Mouse (Mus musculus): ENCODE results near the gene Hyls1.

Hyls1 gene

DNA sequence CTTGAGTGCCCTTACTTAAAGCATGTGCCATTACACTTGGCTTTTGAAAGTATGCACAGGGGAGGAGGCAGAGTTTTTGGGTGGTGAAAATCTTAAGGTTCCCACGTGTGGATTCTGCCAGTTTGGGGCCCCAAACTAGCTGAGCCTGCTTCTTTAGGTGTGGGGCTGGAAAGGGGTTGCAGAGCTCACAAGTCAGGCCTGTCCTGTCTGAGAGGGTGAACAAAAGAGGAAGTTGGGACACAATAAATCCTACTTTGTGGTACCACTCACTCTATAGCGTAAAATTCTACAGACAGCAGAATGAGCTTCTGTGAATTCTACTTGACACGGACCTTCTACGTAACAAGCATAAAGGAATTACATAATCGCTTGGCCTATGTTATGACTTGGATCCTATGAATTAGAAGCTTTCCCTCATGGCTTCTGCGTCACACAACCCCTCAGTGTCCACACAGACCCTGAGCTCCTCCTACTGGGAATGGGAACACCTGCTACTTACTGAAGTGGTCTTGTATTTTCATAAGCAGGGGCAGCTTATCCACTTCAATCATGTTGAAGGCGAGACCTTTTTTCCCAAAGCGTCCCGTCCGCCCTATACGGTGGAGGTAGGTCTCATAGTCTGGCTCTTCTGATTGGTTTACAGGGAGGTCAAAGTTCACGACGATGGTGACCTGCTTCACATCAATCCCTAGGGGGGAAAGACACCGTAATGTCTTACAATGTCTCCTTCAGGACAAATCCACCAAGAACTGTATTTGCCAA, 26.9 kb downstream of the Hyls1 start:
- DNase-seq: no peak

DNA sequence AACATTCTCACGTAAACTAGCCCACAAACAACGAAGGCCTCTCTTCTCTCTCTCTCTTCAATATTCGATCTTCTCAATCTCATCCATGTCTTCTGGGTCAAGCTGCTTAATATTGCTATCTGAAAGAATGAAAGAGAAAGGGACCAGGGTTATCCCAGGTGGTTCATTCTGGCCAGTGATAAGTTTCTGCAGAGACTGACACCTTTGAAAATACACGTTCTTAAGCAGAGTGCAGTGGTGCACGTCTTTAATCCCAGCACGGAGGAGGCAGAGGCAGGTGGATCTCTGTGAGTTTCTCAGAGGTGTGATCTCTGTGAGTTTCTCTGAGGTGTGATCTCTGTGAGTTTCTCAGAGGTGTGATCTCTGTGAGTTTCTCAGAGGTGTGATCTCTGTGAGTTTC, 28.3 kb downstream of the Hyls1 start:
- no peak for DNase-seq

DNA sequence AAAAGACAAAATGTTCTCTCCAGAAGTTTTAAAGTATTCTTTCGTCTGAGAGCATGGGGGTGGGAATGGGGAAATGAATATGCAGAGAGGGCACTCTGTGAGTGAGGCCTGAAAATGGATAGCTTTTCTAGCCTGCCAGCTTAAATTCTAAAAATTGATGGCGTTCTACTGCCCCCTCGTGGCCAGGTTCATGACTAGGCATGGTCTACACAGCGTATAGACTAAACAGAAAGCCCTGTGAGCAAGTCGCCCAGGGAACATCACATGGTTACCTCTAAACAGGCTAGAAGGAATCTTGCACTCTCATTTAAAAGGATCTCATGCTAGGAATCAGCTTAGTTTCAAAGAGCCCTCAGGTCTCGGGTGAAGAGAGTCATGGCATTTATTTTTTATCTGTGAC, 28.7 kb downstream of the Hyls1 start:
- DNase-seq: peak; percentile 85

DNA sequence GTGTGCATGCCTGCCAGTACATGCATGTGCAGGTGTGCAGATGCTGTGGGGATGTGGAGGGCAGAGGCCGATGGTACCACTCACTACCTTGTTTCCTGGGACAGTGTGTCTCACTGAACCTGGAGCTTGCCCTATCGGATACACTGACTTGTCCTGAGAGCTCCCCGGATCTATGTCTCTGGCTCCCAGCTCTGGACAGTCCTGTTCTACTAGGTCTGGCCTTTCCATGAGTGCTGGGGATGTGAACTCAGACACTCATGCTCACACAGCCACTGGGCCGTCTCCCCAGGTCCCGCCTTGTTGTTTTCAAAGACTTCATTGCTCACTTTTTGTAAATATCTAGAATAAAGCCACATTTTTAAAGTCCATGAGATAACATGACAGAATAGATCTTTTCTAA, 29.2 kb downstream of the Hyls1 start:
- no peak for DNase-seq

DNA sequence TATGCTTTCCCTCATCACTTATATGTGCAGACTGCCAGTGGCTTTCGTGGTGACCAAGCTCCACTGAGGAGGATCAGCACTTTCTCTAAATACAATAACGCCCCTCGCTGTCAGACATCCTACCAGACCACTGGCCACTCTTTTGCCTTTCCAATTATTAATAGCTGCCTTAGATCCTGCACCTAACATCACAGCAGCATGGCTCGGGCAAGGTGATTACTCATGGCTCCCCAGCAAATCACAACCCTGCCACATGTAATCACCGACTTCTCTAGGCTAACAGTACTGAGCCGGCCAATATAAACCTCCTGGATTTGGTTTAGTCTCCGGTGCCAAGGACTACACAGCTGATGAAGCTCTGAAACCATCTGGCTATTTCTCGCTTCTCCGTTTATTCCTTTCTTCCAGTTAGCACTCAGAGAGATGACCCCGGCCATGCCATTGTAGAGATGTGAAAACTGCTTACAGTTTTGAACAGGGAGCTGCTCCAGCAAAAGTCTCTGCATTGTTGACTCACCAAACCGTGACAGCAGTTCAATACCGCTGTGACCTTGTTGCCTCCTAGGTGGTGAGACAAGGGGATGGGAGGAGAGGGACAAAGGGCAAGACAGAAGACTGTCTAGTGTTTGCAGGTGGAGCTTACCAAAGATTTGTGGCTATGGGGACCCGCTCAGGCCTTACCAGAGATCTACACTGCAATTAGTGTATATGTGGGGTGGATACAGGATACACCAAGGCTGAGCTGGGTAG, 31.0 kb downstream of the Hyls1 start:
- no peak for DNase-seq

DNA sequence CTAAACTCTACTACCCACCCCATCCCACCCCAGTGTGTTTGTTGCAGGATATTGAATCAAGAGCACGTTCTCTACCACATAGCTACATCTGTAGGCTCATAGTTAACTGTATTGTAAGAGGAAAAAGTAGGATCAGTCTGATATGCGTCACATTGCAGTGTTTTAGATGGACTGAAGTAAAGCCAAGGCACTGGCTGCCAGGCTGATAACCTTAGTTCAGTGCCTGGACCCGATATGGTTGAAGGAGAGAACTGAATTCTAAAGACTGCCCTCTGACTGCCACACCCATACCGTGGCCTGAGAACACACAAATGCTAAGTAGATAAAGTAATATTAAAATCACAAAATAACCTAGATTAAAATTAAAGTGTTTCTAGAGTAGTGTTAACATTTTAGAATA, 34.3 kb downstream of the Hyls1 start:
- DNase-seq: no peak

DNA sequence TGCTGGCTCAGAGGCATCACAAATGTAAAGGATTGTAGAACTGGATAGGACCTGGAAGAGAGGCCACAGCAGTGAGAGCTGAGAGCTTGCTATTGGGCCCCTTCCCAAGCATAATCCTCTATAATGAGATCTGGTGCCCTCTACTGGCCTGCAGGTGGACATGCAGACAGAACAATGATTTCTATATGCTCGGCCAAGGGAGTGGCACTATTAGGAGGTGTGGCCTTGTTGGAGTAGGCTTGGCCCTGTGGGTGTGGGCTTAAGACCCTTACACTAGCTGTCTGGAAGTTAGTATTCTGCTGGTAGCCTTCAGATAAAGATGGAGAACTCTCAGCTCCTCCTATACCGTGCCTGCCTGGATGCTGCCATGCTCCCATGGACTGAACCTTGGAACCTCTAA, 35.1 kb downstream of the Hyls1 start:
- DNase-seq: peak; percentile 69

DNA sequence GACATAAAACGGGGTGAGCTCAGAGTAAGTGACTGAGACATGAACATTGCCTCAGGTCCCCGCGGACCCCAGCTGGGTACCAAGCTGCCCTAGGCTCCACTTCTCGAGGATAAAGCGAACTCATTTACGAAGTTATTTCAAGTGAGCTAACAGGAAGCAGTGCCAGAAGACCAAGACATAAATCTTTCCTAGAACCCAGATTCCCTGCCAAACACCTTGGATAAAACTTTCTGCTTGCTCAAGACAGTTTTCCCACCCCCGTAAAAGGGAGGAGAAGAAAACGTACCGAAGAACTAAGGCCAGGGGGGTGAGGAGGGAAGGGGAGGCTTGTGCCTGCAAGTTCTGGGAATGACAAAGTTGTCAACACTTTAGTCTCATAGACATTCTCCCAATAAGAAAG, 36.9 kb downstream of the Hyls1 start:
- DNase-seq: no peak

DNA sequence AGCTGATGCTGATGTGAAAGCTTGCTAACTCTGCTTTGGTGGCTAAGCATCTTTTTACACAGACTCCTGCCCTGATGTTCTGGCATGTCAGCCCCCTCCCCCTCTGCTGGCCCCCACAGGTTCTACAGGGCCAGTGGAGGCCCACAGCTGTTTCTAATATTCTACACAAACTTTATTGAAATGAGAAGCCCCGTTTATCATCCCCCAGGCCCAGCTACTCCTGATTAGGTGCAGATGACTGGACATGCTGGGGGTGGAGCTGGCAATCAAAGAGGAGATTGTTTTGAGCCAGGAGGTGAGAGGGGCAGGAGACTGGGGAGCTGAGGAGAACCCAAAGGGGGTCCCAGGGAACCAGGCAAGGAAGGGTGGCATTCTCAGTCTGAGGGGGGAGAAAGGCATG, 40.4 kb downstream of the Hyls1 start:
- no peak for DNase-seq

DNA sequence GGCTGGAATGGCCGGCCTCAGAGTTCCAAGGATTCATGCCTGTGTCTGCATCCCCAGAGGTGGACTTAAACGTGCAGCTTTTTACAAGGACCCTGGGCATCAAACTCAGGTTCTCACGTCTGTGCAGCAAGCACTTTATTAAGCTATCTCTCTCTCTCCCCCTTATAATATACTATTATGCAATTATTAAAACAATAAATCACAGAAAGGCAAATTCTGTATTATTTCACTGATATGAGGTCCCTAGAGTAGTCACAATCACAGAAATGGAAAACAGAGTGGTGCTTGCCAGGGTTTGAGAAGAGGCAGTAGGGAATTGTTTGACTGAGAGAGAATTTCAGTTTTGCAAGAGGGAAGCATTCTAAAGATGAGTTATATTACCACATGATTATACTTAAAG, 41.1 kb downstream of the Hyls1 start:
- no peak for DNase-seq

DNA sequence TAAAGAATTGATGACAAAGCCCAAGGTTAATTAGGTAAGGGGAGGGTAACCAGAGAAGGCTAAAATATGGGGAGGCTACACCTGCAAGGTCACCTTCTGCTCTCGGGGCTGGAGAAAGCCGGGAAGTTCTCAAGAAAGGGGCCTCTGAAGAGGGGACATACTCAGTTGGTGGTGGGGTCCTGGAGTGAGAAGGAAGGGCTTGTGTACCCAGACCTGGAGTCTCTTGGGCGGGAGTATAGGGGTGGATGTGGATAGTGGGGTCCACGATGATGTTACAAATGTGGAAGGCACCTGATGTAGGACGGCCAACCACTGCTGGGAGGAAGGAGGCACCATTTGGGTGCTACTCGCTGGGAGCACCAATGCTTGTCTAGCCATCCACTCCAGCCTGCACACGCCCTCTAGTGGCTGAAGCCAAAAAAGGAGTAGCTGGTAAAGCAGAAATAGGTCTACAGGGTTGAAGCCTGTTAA, 46.2 kb downstream of the Hyls1 start:
- DNase-seq: peak; percentile 79

DNA sequence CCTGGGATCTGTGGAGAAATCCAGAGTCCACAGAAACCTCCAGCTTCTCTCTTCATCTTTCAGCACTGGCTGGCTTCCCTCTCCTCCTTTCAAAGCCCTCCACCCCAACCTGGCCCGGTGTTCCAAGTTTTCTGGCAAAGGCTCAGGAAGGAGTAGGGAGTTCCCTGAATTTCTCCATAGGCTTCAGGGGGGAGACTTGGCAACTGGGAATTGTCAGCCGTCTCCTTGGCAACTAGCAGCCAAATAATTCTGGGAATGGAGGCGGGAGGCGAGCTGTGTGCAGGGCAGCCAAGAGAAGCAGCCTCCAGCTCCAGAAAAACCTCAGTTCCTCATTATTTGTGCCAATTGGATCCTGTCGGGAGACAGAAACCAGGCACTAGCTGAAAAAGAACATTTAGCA, 46.7 kb downstream of the Hyls1 start:
- DNase-seq: peak; percentile 60

DNA sequence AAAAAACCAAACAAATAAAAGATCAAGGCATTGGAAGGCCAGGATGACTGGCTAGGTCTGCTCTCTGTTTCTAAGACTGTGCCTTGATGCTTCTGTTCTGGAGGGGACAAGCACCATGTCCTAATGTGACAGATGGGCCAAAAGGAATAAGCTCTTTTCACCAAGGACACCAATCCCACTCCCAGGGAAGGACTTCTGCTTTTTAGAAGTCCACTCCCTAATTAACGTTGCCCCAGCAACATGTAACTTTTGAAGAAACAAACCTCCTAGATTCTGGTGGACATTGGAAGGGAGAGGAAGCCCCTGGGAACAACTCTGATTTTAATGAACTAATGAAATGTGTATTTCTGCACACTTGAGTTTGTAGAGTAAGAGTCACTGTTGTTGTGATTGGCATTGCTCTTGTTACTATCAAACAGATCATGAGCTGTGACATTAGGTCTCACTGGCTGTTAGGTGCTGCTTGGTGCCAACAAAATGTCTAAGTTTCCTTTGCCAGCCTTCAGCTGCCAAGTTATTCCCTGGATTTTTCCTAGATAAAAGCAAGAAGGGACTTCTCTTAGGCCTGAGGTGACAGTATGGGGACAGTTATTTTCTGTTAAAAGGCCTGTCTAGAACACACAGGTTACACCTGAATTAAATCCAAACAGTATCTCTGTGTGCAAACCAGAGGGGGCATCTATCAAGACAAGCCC, 47.2 kb downstream of the Hyls1 start:
- DNase-seq: no peak

DNA sequence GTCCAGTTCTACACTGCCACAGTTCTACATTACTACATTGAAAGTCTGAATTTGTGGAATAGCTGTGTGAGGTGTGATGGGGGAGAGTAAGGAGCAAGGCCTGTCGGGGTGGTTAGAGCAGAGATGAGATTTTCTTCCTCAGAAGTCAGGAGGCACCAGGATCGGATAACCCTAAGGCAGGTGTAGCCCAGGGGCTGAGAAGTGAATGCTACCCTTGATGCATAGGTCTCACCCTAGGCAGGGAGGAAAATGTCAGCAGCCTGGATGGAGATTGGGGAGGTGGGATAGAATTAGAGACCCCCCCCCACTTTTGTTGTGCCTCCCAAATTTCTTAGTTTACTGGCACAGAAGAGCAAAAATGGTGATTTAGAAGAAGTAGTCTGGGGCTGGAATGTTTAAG, 48.0 kb downstream of the Hyls1 start:
- DNase-seq: no peak

DNA sequence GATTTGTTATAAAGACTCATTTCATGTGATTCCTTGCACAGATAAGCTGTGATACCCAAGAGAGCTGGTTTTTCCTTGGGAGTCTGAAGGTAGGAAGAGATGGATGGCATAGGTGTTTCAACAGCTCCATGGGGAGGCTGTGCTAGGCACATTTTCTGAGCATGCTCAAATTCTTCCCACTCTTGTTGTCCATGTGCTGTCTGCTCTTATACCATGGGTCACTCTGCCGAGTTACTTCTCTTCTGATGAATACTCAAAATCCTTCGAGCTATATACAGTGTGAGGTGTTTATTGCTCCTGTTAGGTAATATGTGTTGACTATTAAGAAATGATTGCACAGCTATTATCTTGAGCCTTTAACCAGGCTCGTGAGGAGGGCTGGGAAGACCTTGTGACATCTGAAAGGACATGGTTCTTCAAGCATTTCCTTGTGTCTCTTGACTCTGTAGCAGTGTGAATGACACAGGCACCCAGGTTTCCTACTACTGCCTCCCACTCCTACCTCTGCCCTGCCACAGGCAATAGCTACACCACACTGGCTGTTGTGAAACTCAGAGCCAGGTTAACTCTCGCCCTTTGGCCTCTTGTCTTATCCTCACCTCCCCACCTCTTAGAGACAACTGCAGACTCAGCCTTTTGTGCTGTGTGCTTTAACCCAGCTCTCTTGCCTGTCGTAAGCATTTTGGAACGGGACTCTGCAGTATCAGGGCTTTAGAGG, 49.4 kb downstream of the Hyls1 start:
- no peak for DNase-seq

DNA sequence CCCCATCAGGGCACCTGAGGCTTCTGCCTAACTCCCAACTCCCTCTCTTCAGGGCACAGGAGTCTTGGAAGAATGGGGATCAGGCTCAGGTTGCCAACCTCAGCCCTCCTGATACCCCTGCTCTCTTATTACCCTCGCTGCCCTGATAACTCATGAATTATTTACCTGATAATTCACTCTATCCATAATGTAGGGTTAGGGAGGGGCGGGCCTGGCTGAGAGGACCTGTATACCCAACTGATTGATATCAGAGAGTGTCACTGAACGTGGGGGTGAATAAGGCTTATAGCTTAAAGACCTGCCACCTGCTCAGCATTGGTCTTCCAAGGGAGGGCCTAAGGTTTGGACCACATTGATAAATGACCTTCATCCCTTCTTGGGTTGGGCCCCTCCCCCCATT, 52.0 kb downstream of the Hyls1 start, which contains the start of gene Gm1113:
Gene Gm1113, minus strand, starts transcription at position 101 of the 400 bp plus-strand sequence.
- DNase-seq: no peak

DNA sequence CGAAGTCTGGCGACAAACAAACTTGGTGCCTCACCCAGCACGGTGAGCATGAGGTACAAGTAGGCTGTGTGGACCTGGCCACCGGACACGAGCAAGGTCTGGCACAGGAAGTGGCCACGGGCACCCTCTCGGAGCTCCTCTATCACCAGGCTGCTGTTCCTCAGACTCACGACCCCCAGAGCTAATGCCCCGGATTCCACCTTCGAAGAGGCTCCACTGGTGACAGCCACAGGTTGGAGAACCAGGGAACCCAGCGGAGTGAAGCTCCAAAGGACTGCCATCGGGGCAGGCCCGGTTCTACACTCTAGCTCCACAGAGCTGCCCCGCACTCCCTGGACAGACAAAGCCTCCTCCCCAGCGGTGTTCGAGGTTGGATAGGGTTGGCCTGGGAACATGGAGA, 53.5 kb downstream of the Hyls1 start:
- no peak for DNase-seq

DNA sequence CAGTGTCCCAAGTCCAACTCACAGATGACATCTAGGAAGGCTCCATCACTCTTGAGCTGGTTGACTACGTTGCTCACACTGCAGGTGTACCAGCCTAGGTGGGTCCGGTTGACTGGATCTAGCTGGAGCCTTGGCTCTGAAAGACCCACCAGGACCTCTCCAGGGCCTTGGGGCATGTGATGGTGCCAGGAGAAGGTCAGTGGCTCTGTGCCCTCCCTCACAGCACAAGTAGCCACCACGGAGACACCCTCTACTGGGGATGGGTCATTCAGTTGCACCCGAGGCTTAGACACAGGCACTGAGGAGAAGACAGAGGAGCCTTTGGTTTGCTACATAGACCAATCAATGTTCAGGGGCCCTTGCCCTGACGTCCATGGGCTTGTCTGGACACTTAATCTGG, 54.0 kb downstream of the Hyls1 start:
- no peak for DNase-seq

DNA sequence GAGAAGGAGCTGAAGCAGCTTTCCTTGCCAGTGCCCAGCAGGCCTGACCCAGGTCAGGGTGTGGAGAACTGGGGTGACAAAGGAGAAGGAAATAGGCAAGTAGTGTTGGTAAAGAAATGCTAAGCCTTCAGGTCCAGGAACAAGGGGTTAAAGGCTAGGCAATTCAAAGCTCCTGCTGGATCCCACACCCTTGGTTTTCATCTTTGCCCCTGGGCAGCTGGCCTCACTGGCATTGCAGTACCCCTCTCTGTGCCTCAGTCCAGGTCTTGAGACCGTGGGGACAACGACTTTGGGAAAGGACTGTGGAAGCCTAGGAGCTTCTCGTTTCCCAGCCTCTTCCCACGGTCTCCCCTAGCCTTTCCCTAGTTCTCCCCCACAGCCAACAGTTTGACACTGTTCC, 56.3 kb downstream of the Hyls1 start:
- DNase-seq: no peak

All from lung, postnatal 10 days (tissue).